Mouse (Mus musculus): ENCODE measurements around the gene Hecw2.

GRCm38 (mm10) chr1:54002077-54002476 is 192.9 kb downstream of the Hecw2 start:
- no peak for TF ChIP-seq CTCF (IDR thresholded peaks at IDR 0.05)
- no peak for TF ChIP-seq EP300 (IDR thresholded peaks at IDR 0.05; ENCODE audit: insufficient read depth, low read depth, low read length)
